Mouse (Mus musculus): ENCODE measurements around the gene Rnasel. TPM values are rescaled to one million over a fixed set of nuclear protein-coding genes. Genes with fewer than 3 reads are reported as not detected.

Gene Rnasel
- total and polyA plus RNA-seq, 3 experiments: 8.4 to 18.8 (median 9.2) TPM

DNA sequence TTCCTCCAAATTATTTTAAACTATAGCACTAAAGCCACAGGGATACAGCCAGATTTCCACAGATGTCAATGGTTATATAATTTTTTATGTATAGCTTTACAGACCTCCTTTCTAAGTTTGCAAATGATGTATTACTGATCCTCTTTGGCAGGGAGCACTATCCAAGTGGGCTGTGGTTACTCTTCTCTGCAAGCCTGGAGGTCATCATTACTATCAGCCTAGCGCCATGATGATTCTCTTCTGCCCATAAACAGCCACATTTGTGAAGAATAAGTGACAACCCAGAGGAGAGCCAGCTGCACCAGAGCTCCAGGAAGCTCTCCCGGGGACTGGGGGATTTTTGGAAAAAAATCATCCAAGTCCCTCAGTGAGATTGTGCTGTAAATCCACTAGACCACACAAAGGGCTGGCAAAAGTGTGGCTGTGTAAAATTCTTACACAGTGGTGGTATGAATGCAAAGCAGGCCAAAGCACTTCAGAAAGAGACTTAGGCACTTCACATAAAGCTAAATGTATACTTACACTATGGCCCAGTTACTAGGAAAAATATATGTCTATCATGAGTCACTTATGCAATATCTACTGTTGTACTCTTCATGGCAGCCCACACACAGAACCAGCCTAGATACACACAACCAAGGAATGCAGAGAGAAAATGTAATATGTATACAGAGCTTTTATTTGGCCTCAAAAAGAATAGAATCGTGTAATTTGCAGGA is 37.5 kb upstream of the Rnasel start:
- H3K27ac ChIP-seq (ENCODE audit: insufficient read depth, low read depth): no peak overlapping the region
- H3K4me3 ChIP-seq (replicated peaks in 1 of 3; ENCODE audit: low read depth in 2 of 3, low read length in 2 of 3, poor library complexity in 1 of 3): no peak overlapping the region
- no peaks in the 10 kb centered on the region for H3K9me3 ChIP-seq (replicated peaks; ENCODE audit: low read length)
- no peaks in the 10 kb centered on the region for H3K79me2 ChIP-seq (replicated peaks; ENCODE audit: control insufficient read depth, extremely low read depth, insufficient read depth, poor library complexity, severe bottlenecking)
- peaks cover 4 to 25% of the 10 kb centered on the region in 2 experiments for H3K4me1 ChIP-seq (ENCODE audit: control insufficient read depth in 1 of 2, insufficient read depth in 2 of 2)
- in situ Hi-C loops (cut with MboI; ENCODE audit: low pct_ligation_motif_present, low pct_unique_long_range_greater_than_20kb, low sequenced_read_pairs) (no loop called here), dilution Hi-C loops (cut with MboI; ENCODE audit: extremely low pct_ligation_motif_present, extremely low pct_unique_long_range_greater_than_20kb, low sequenced_read_pairs) (no loop called here)
- H3K4me2 ChIP-seq (ENCODE audit: insufficient read depth, low read depth, poor library complexity, severe bottlenecking): no peak overlapping the region
- no peak for DNase-seq (ENCODE audit: extremely low read depth)
- TF ChIP-seq ZC3H11A (IDR thresholded peaks at IDR 0.05; ENCODE audit: low read depth, low read length) (no peak), USF2 (conservative IDR thresholded peaks at IDR 0.05; ENCODE audit: low read depth, low read length) (no peak), SIN3A (IDR thresholded peaks at IDR 0.05; ENCODE audit: low read length) (no peak), E2F4 (IDR thresholded peaks at IDR 0.05; ENCODE audit: insufficient replicate concordance, low read depth, low read length) (no peak), POLR2AphosphoS2 (IDR thresholded peaks at IDR 0.05; ENCODE audit: low read depth, low read length) (no peak), ZNF384 (IDR thresholded peaks at IDR 0.05; ENCODE audit: low read depth, low read length) (no peak), TBP (conservative IDR thresholded peaks at IDR 0.05; ENCODE audit: low read depth, low read length) (no peak), CTCF (conservative IDR thresholded peaks at IDR 0.05 in 1 of 2, IDR thresholded peaks at IDR 0.05 in 1 of 2; ENCODE audit: low read depth in 2 of 2, low read length in 2 of 2) (no peak), JUND (conservative IDR thresholded peaks at IDR 0.05; ENCODE audit: low read depth, low read length) (no peak), CHD1 (IDR thresholded peaks at IDR 0.05; ENCODE audit: low read depth, low read length) (no peak), MAFK (IDR thresholded peaks at IDR 0.05; ENCODE audit: insufficient replicate concordance, low read length) (no peak), CHD2 (IDR thresholded peaks at IDR 0.05; ENCODE audit: low read length) (no peak), SMC3 (IDR thresholded peaks at IDR 0.05; ENCODE audit: low read depth, low read length) (no peak), MEF2A (IDR thresholded peaks at IDR 0.05; ENCODE audit: borderline replicate concordance, low read depth, low read length) (no peak), EP300 (IDR thresholded peaks at IDR 0.05; ENCODE audit: low read length) (no peak), MAX (IDR thresholded peaks at IDR 0.05; ENCODE audit: low read length) (no peak), GABPA (IDR thresholded peaks at IDR 0.05; ENCODE audit: insufficient replicate concordance, low read depth, low read length) (no peak), RCOR1 (conservative IDR thresholded peaks at IDR 0.05; ENCODE audit: low read depth, low read length) (no peak), ZKSCAN1 (IDR thresholded peaks at IDR 0.05; ENCODE audit: borderline replicate concordance, low read depth, low read length) (no peak)
- no peaks in the 10 kb centered on the region for H3K27me3 ChIP-seq (replicated peaks)
- H3K36me3 ChIP-seq (replicated peaks in 1 of 2; ENCODE audit: control insufficient read depth in 1 of 2, insufficient read depth in 1 of 2, low read length in 1 of 2): no peaks in the 10 kb centered on the region
- H3K9ac ChIP-seq (ENCODE audit: insufficient read depth, low read depth): no peak overlapping the region

DNA sequence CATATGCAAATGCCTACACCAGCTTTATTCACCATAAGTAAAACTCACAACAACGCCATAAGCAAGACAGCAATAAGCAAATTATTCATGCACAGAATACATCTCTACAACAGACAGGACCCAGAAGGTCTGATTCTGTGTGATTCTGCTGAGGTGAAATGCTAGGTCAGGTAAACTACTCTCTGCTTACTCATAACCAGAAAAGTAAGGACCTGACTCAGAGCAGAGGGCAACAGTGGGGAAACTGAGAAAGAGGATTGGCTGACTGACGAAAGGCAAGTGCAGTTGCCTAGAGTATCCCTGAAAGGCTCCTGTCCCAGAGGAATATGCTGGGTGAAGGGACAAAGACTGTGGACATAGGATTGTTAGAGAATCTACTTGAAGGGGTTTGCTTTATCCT is 36.6 kb upstream of the Rnasel start:
- H3K4me3 ChIP-seq (replicated peaks in 1 of 3; ENCODE audit: low read depth in 2 of 3, low read length in 2 of 3, poor library complexity in 1 of 3): no peak overlapping the region
- H3K9ac ChIP-seq (ENCODE audit: insufficient read depth, low read depth): no peak overlapping the region
- no peaks in the 10 kb centered on the region for H3K27me3 ChIP-seq (replicated peaks)
- dilution Hi-C loops (cut with MboI; ENCODE audit: extremely low pct_ligation_motif_present, extremely low pct_unique_long_range_greater_than_20kb, low sequenced_read_pairs) (no loop called here), in situ Hi-C loops (cut with MboI; ENCODE audit: low pct_ligation_motif_present, low pct_unique_long_range_greater_than_20kb, low sequenced_read_pairs) (no loop called here)
- peaks cover 4 to 20% of the 10 kb centered on the region in 2 experiments for H3K4me1 ChIP-seq (ENCODE audit: control insufficient read depth in 1 of 2, insufficient read depth in 2 of 2)
- H3K36me3 ChIP-seq (replicated peaks in 1 of 2; ENCODE audit: control insufficient read depth in 1 of 2, insufficient read depth in 1 of 2, low read length in 1 of 2): no peaks in the 10 kb centered on the region
- no peaks in the 10 kb centered on the region for H3K9me3 ChIP-seq (replicated peaks; ENCODE audit: low read length)
- TF ChIP-seq USF1 (IDR thresholded peaks at IDR 0.05; ENCODE audit: low read depth, low read length) (no peak), CHD2 (IDR thresholded peaks at IDR 0.05; ENCODE audit: low read length) (no peak), JUND (conservative IDR thresholded peaks at IDR 0.05; ENCODE audit: low read depth, low read length) (peak; percentile 68), JUN (IDR thresholded peaks at IDR 0.05; ENCODE audit: insufficient read depth, low read depth, low read length) (peak; percentile 36; the same call in 1 of the 2 replicates), BHLHE40 (IDR thresholded peaks at IDR 0.05; ENCODE audit: low read depth, low read length) (no peak), MAZ (IDR thresholded peaks at IDR 0.05; ENCODE audit: low read depth, low read length) (no peak), MXI1 (IDR thresholded peaks at IDR 0.05; ENCODE audit: low read depth, low read length) (no peak), IRF4 (IDR thresholded peaks at IDR 0.05; ENCODE audit: low read depth, low read length) (peak; percentile 57; the same call in 1 of the 2 replicates), ZKSCAN1 (IDR thresholded peaks at IDR 0.05; ENCODE audit: borderline replicate concordance, low read depth, low read length) (no peak), ZC3H11A (IDR thresholded peaks at IDR 0.05; ENCODE audit: low read depth, low read length) (no peak), SMC3 (IDR thresholded peaks at IDR 0.05; ENCODE audit: low read depth, low read length) (no peak), RAD21 (IDR thresholded peaks at IDR 0.05; ENCODE audit: low read depth, low read length) (no peak), KAT2A (IDR thresholded peaks at IDR 0.05; ENCODE audit: insufficient replicate concordance, low read length) (no peak)
- DNase-seq (ENCODE audit: extremely low read depth): no peak
- H3K79me2 ChIP-seq (replicated peaks; ENCODE audit: control insufficient read depth, extremely low read depth, insufficient read depth, poor library complexity, severe bottlenecking): no peaks in the 10 kb centered on the region
- no peak overlapping the region for H3K27ac ChIP-seq (ENCODE audit: insufficient read depth, low read depth)
- H3K4me2 ChIP-seq (ENCODE audit: insufficient read depth, low read depth, poor library complexity, severe bottlenecking): no peak overlapping the region

All from CH12.LX (cell line).